Mouse (Mus musculus) B cell, adult 62 days (primary cell): ENCODE results near the gene Scgb2b12. TPM values are rescaled to one million over a fixed set of nuclear protein-coding genes. Genes with fewer than 3 reads are reported as not detected.

Experiments
- total RNA-seq: library from RNA; stranded (reverse); gene quantifications from 4 replicates; pipeline ENCODE4 v1.2.4, GENCODE M21; 2023

The Scgb2b12 gene
- not detected in 4 replicates for total RNA-seq

GRCm38 (mm10) chr7:32327145-32327544 is at the start of gene Scgb2b12:
Scgb2b12 (minus strand) TSS chr7:32327245.

GRCm38 (mm10) chr7:32333882-32334281 is 6.8 kb upstream of the Scgb2b12 start, which contains the start of gene Scgb1b12:
Scgb1b12 (plus strand) TSS chr7:32334182.

Other genes with a start within 250 kb of the Scgb2b12 start
- not detected in 4 replicates for gene Scgb1b10, start 226.4 kb downstream of the Scgb2b12 start, total RNA-seq
- not detected in 4 replicates for gene Scgb2b11, start 116.1 kb downstream of the Scgb2b12 start, total RNA-seq
- not detected in 4 replicates for gene Scgb1b11, start 104.4 kb downstream of the Scgb2b12 start, total RNA-seq
- gene Scgb1b12, start 6.9 kb upstream of the Scgb2b12 start, total RNA-seq, result not detected in 4 replicates
- not detected in 4 replicates for gene Scgb1b29, start 114.3 kb upstream of the Scgb2b12 start, total RNA-seq